Mouse (Mus musculus) intestine, embryonic 14.5 days (tissue): ENCODE measurements at regions not wholly inside any gene's neighbourhood (a gene's known extent, or its start where the extent isn't known, plus 50 kb on each side); places are given as distances from the start of the nearest gene placed in this dataset.

ENCODE experiments used
- ATAC-seq: fragments of 200-750 bp; cut with Nextera tagmentation; replicated peaks from 2 replicates; pipeline ENCODE4 v1.8.0; 2017; ENCODE audit warnings: low read depth, moderate number of reproducible peaks, moderate TSS enrichment, moderate library complexity; ENCODE audit not compliant: low FRiP score, low TSS enrichment
- DNase-seq: peaks from one replicate; pipeline ENCODE4 v3.0.0-alpha.2; 2018; ENCODE audit warnings: low spot score
- H3K27ac ChIP-seq: fragments of 300-500 bp; sonication (generic); 2 replicates; pipeline ENCODE4 v1.5.1; 2014; ENCODE audit warnings: low read depth, mild to moderate bottlenecking, control low read depth
- H3K27me3 ChIP-seq: fragments of 300-500 bp; sonication (generic); replicated peaks from 2 replicates; pipeline ENCODE4 v1.6.1; 2014; ENCODE audit warnings: low read length, control low read depth; ENCODE audit not compliant: control insufficient read depth, insufficient read depth
- H3K36me3 ChIP-seq: fragments of 300-500 bp; sonication (generic); 2 replicates; pipeline ENCODE4 v1.6.1; 2014; ENCODE audit warnings: low read length, control low read depth; ENCODE audit not compliant: control insufficient read depth, insufficient read depth
- H3K4me1 ChIP-seq: fragments of 300-500 bp; sonication (generic); replicated peaks from 2 replicates; pipeline ENCODE4 v1.6.1; 2014; ENCODE audit warnings: low read length, control low read depth, mixed read lengths; ENCODE audit not compliant: control insufficient read depth, insufficient read depth
- H3K4me2 ChIP-seq: fragments of 300-500 bp; sonication (generic); 2 replicates; pipeline ENCODE4 v1.6.1; 2014; ENCODE audit warnings: low read length
- H3K4me3 ChIP-seq: fragments of 300-500 bp; sonication (generic); 2 replicates; pipeline ENCODE4 v1.5.1; 2014; ENCODE audit warnings: low read depth, low read length, control low read depth, mixed read lengths
- H3K9ac ChIP-seq: fragments of 300-500 bp; sonication (generic); 2 replicates; pipeline ENCODE4 v1.6.1; 2014; ENCODE audit warnings: mild to moderate bottlenecking, low read length
- H3K9me3 ChIP-seq: fragments of 300-500 bp; sonication (generic); 2 replicates; pipeline ENCODE4 v1.6.1; 2016; ENCODE audit warnings: low read length, control low read depth; ENCODE audit not compliant: control insufficient read depth
- WGBS: fragments of 180-500 bp; shearing (Covaris S2); extraction: QIAGEN DNeasy Blood & Tissue Kit; methylation state at CpG from one replicate; pipeline ENCODE4 v1.1.7; 2014; 5-methylcytosine and 5-hydroxymethylcytosine counted together

DNA sequence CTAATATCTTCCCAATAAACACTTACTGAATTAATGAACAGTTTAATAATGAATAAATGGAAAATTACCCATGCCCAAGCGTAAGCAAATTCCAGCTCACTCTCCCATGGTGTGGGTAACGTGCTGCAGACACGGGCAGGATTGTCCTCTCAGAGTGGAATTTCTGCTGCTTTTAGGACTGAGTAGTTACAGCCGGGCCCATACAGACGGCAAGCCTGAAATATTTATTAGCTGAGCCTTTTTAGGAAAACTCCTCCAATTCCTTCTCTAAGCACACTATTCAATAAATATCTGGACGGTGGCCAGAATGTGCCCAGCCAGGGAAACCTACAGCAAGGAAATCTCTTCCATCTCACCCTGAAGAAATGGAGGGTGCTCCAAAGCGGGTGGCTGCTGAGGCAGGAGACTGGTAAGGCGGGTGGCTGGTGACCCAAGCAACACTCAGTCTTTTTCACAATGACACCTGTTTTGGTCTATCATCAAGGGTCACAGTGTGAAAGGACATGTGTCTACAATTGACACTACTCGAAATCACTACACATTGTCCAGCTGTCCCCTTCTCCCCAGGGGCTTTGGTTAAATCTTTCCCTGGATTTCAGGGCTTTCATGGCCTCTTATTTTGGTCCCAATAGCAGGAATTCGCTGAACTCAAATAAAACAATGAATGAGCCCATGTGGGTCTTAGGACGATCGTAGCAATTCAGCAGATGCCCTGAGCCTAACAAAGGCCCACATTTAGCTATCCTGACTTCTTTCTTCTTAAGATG lies 173.2 kb upstream of the Thbs1 start:
- no peak for ATAC-seq
- DNase-seq = no peak
- H3K4me2 ChIP-seq = no peak overlapping the region
- no peak overlapping the region for H3K4me3 ChIP-seq
- WGBS = 53% methylated on average over 12 of the region's 12 CpGs
- H3K27me3 ChIP-seq = no peaks in the 10 kb centered on the region
- H3K4me1 ChIP-seq = peaks cover 8% of the 10 kb centered on the region
- no peaks in the 10 kb centered on the region for H3K36me3 ChIP-seq
- no peak overlapping the region; the same call in 1 of the 2 replicates for H3K27ac ChIP-seq
- H3K9ac ChIP-seq = no peak overlapping the region
- no peaks in the 10 kb centered on the region for H3K9me3 ChIP-seq

DNA sequence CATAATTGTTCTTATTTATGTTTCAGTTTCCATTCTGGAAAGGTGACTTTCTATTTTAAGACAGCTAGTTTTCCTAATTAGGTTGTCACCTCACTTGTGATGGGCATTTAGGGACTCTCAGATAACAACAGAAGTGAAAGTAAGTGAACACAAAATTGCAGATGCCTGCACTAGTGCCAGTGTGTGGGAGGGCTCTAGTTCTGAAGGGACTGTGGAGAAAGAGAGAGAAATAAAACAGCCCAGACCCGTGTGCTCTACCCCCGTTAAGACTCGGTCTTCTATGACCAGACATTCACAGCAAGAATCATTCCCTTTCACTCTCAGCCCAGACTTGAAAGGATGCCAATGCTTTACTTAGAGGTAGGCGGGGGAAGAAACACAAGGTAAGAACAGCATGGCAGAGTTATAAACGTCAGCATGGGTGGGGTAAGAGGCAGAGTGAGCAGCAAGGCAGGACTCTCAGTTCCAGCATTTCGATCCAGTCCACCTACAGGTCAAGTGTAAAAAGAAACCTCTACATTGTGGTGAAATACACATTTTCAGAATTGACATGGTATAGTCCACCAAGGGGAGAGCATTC lies 170.1 kb upstream of the Thbs1 start:
- no peak for DNase-seq
- H3K4me3 ChIP-seq = no peak overlapping the region
- 51% methylated on average over 6 of the region's 6 CpGs for WGBS
- H3K9ac ChIP-seq = no peak overlapping the region
- H3K4me1 ChIP-seq = peaks cover 8% of the 10 kb centered on the region
- no peaks in the 10 kb centered on the region for H3K9me3 ChIP-seq
- no peak overlapping the region for H3K4me2 ChIP-seq
- no peaks in the 10 kb centered on the region for H3K27me3 ChIP-seq
- ATAC-seq = no peak
- H3K27ac ChIP-seq = no peak overlapping the region
- no peaks in the 10 kb centered on the region for H3K36me3 ChIP-seq

DNA sequence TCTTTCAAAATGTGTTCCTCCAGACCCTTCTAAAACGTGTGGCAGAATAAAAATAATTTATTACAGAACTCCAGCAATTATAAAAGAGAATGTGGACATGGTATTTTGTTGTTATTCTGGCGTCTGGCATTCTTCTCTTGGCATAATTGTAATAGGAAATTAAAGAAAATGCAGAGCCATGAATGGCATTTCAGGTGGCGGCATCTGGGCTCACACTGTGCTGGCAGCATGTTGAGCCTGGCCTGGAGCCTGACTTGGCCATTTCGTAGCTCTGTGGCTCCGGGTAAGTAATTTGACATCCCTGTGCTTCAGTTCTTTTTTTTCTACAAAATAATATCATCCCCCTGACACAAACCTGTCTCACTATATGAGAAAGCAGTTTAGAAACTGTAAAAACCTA lies 168.0 kb upstream of the Thbs1 start:
- H3K36me3 ChIP-seq = no peaks in the 10 kb centered on the region
- peaks cover 2% of the 10 kb centered on the region; the same call in 1 of the 2 replicates for H3K4me1 ChIP-seq
- 77% methylated on average over 5 of the region's 5 CpGs for WGBS
- H3K27me3 ChIP-seq = no peaks in the 10 kb centered on the region
- H3K4me3 ChIP-seq = no peak overlapping the region
- H3K4me2 ChIP-seq = no peak overlapping the region
- H3K9me3 ChIP-seq = no peaks in the 10 kb centered on the region
- no peak for DNase-seq
- no peak overlapping the region for H3K9ac ChIP-seq
- no peak for ATAC-seq
- H3K27ac ChIP-seq = no peak overlapping the region

DNA sequence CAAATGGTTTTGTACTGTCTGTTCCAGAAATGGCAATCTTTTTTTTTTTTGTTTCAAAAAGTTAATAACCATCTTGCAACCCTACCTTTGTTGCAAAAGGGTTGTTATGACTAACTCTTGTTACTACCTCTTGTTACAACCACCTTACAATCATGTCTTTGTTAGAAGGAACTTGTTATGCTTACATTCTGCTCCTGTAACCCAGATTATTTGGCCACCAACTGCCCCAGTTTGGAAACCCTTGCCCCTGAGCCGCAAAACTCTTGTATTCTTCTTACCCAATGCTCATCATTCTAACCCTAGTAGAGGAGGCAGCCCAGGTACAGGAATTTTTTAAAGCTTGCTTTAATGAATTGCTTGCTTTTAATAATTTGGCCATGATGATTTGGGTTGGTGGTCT lies 167.4 kb upstream of the Thbs1 start:
- no peak overlapping the region for H3K4me3 ChIP-seq
- H3K27ac ChIP-seq = no peak overlapping the region
- no peaks in the 10 kb centered on the region for H3K9me3 ChIP-seq
- DNase-seq (no peak), ATAC-seq (no peak)
- no peaks in the 10 kb centered on the region for H3K4me1 ChIP-seq
- WGBS = 94% methylated on average over 1 of the region's 1 CpGs
- no peak overlapping the region for H3K9ac ChIP-seq
- no peaks in the 10 kb centered on the region for H3K27me3 ChIP-seq
- H3K36me3 ChIP-seq = no peaks in the 10 kb centered on the region
- H3K4me2 ChIP-seq = no peak overlapping the region

- H3K4me3 ChIP-seq = no peak overlapping the region
- no peaks in the 10 kb centered on the region for H3K9me3 ChIP-seq
- ATAC-seq = no peak
- H3K27me3 ChIP-seq = no peaks in the 10 kb centered on the region
- H3K27ac ChIP-seq = no peak overlapping the region
- 87% methylated on average over 2 of the region's 2 CpGs for WGBS
- no peak overlapping the region for H3K4me2 ChIP-seq
- no peaks in the 10 kb centered on the region for H3K36me3 ChIP-seq
- H3K9ac ChIP-seq = no peak overlapping the region
- DNase-seq = no peak
- no peaks in the 10 kb centered on the region for H3K4me1 ChIP-seq
Measured at GRCm38 (mm10) chr2:117944942-117945341, 166.7 kb upstream of the Thbs1 start.

DNA sequence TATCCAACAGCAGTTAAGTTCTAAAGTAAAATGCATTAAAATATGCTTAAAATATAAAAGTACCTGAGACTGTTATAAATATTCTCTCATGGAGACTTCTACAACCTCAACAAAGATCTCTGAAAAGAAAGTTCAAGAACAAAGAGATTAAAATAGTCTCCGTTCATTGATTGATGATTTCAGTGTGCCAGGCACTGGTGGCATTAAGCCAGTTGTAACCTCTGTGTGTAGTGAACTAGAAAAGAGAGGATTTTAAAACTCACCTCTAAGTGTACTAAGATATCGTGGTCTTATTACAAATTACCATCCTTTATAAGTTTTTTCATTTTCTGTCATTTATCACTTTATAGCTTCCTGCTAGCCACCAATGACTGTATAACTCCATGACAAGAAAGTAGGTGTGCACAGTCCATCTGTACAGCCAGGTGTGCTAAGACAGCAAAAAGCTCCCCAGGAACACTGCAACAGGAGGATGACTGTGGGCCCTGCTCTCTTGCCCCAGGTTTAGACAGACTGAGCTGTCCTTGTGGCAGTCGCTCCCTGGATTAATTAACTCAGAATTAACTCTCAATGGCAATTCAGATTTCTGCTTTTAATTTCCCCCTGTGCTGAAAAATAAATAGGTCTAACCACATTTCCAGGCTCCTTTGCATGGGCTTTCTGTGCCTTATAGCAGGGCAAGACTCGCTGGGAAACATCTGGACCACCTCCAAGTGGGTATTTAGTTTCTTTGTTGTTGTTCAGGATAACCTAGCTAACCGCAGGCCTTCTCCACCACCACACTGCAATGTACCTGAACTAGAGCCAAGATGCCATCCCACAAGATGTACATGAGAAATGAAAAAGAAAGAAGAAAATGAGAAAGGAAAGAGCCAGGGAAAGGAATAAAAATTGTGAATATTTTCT lies 161.0 kb upstream of the Thbs1 start:
- no peak overlapping the region for H3K27ac ChIP-seq
- H3K36me3 ChIP-seq = no peaks in the 10 kb centered on the region
- no peak for ATAC-seq

DNA sequence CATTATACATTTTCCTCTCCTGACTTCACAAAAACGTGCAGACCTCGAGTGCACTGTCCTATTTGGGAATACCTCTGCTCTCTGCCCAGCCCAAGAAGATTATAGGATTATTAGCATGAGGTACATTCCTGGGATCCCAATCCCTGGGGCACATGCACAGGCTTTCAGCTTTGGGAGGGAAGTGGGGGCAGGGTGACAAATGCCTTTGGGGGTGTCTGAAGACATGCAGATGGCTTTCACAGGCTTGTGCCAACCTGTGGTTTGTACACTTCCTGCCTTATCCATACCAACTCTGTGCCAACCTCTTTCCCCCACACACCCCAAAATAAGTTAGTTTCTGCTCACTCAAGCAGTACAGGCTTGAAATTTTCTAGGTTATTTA lies 160.3 kb upstream of the Thbs1 start:
- WGBS = 74% methylated on average over 2 of the region's 2 CpGs
- no peak for DNase-seq
- H3K36me3 ChIP-seq = no peaks in the 10 kb centered on the region
- no peak for ATAC-seq
- H3K4me2 ChIP-seq = no peak overlapping the region
- H3K4me1 ChIP-seq = no peaks in the 10 kb centered on the region
- no peaks in the 10 kb centered on the region for H3K27me3 ChIP-seq
- no peak overlapping the region for H3K4me3 ChIP-seq
- no peaks in the 10 kb centered on the region for H3K9me3 ChIP-seq
- no peak overlapping the region for H3K27ac ChIP-seq
- no peak overlapping the region for H3K9ac ChIP-seq

More for the DNA sequence above, 161.0 kb upstream of the Thbs1 start:
- Histone ChIP-seq H3K4me2 (no peak overlapping the region), H3K4me3 (no peak overlapping the region), H3K4me1 (no peaks in the 10 kb centered on the region), H3K27me3 (no peaks in the 10 kb centered on the region), H3K9me3 (no peaks in the 10 kb centered on the region), H3K9ac (no peak overlapping the region)
- WGBS = 78% methylated on average over 5 of the region's 5 CpGs
- no peak for DNase-seq

DNA sequence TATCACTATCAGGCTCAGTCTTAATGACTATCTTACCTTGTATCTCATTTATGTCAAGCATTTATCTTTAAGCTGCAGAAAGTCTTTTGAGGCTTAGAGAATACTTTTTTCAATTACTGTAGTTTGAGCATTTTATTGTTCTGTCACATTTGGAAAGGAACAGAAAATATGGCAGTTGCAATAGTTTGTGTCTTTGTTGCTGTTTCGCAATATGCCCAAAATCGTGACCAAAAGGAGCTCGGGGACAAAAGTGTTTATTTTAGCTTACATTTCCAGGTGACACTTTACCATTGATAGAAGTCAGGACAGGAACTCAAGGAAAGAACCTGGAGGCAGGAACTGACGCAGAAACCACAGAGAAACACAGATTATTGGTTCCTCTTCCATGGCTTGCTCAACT lies 152.9 kb upstream of the Thbs1 start:
- Histone ChIP-seq H3K36me3 (no peaks in the 10 kb centered on the region), H3K4me3 (no peak overlapping the region), H3K27me3 (no peaks in the 10 kb centered on the region), H3K4me2 (no peak overlapping the region), H3K9me3 (no peaks in the 10 kb centered on the region), H3K4me1 (0 out of 2 replicates have a peak, but pooled peaks cover 3% of the 10 kb centered on the region), H3K27ac (no peak overlapping the region), H3K9ac (no peak overlapping the region)
- ATAC-seq = no peak
- no peak for DNase-seq
- WGBS = 80% methylated on average over 4 of the region's 4 CpGs
